Mouse (Mus musculus): Measurements from ENCODE around the gene Olfr986. TPM values are rescaled to one million over a fixed set of nuclear protein-coding genes. Genes with fewer than 3 reads are reported as not detected.
"Not testable (repeated sequence)": the region's sequence is repeated elsewhere in the genome, so short reads cannot be mapped to it uniquely, and the experiment has no call there.

Gene Olfr986
- not detected for total RNA-seq (2022)

- no peak for DNase-seq (ENCODE audit: low spot score in 2 of 2)
Observed at GRCm38 (mm10) chr9:40180620-40181019, at the start of gene Olfr986. Gene Olfr986, plus strand, starts transcription at chr9:40180920.

GRCm38 (mm10) chr9:40136987-40137688, 43.6 kb upstream of the Olfr986 start:
- DNase-seq (ENCODE audit: low spot score in 2 of 2): no peak

GRCm38 (mm10) chr9:40139484-40139883, 41.2 kb upstream of the Olfr986 start:
- DNase-seq (ENCODE audit: low spot score in 2 of 2): no peak

GRCm38 (mm10) chr9:40141544-40141943, 39.2 kb upstream of the Olfr986 start:
- no peak for DNase-seq (ENCODE audit: low spot score in 2 of 2)

GRCm38 (mm10) chr9:40155118-40155644, 25.5 kb upstream of the Olfr986 start:
- no peak for DNase-seq (ENCODE audit: low spot score in 2 of 2)

GRCm38 (mm10) chr9:40166446-40166845, 14.3 kb upstream of the Olfr986 start:
- DNase-seq (ENCODE audit: low spot score in 2 of 2): no peak

GRCm38 (mm10) chr9:40177017-40177416, 3.7 kb upstream of the Olfr986 start:
- no peak for DNase-seq (ENCODE audit: low spot score in 2 of 2)

GRCm38 (mm10) chr9:40185166-40185565, 4.4 kb downstream of the Olfr986 start:
- DNase-seq (ENCODE audit: low spot score in 2 of 2): not testable (repeated sequence)

GRCm38 (mm10) chr9:40191086-40191876, 10.6 kb downstream of the Olfr986 start:
- DNase-seq (ENCODE audit: low spot score in 2 of 2): no peak

- peak; percentile 74 to 85 for DNase-seq (ENCODE audit: low spot score in 2 of 2)
Observed at GRCm38 (mm10) chr9:40192098-40193038, 11.6 kb downstream of the Olfr986 start, which contains the start of gene Zfp202. Gene Zfp202, plus strand, starts transcription at chr9:40192316.

GRCm38 (mm10) chr9:40195981-40196380, 15.3 kb downstream of the Olfr986 start:
- DNase-seq (ENCODE audit: low spot score in 2 of 2): no peak

- no peak for DNase-seq (ENCODE audit: low spot score in 2 of 2)
Observed at GRCm38 (mm10) chr9:40206546-40206950, 25.8 kb downstream of the Olfr986 start.

GRCm38 (mm10) chr9:40210744-40211143, 30.0 kb downstream of the Olfr986 start:
- no peak for DNase-seq (ENCODE audit: low spot score in 2 of 2)

GRCm38 (mm10) chr9:40214058-40214457, 33.3 kb downstream of the Olfr986 start:
- DNase-seq (ENCODE audit: low spot score in 2 of 2): no peak

- no peak for DNase-seq (ENCODE audit: low spot score in 2 of 2)
Observed at GRCm38 (mm10) chr9:40216651-40217050, 35.9 kb downstream of the Olfr986 start.

- no peak for DNase-seq (ENCODE audit: low spot score in 2 of 2)
Observed at GRCm38 (mm10) chr9:40224289-40224688, 43.6 kb downstream of the Olfr986 start.

GRCm38 (mm10) chr9:40227874-40228789, 47.4 kb downstream of the Olfr986 start:
- DNase-seq (ENCODE audit: low spot score in 2 of 2): no peak

GRCm38 (mm10) chr9:40228804-40229331, 48.1 kb downstream of the Olfr986 start:
- no peak for DNase-seq (ENCODE audit: low spot score in 2 of 2)

- no peak for DNase-seq (ENCODE audit: low spot score in 2 of 2)
Observed at GRCm38 (mm10) chr9:40229479-40229878, 48.8 kb downstream of the Olfr986 start.

GRCm38 (mm10) chr9:40231019-40231418, 50.3 kb downstream of the Olfr986 start:
- no peak for DNase-seq (ENCODE audit: low spot score in 2 of 2)
